Mouse (Mus musculus) MEL (cell line): ENCODE measurements around the gene Tigd2. TPM values are rescaled to one million over a fixed set of nuclear protein-coding genes. Genes with fewer than 3 reads are reported as not detected.

Experiments used
- DNase-seq: peaks from one replicate; pipeline ENCODE4 v3.0.0; 2011; ENCODE audit warnings: low read depth, low spot score
- H3K27ac ChIP-seq: 2 replicates; pipeline ENCODE4 v1.5.1; 2012; ENCODE audit warnings: low read depth, mild to moderate bottlenecking, control low read depth, low read length, moderate library complexity; ENCODE audit not compliant: control insufficient read depth
- H3K27me3 ChIP-seq, 2 experiments: fragments of 150-350 bp in 1 of 2; sonication (generic) in 1 of 2; 2 replicates each; pipeline ENCODE4 v1.6.1; 2012; ENCODE audit warnings: low read length in 2 of 2, mild to moderate bottlenecking in 2 of 2, improper control_type of control experiment in 1 of 2, moderate library complexity in 1 of 2; ENCODE audit not compliant: insufficient read depth in 2 of 2, control insufficient read depth in 1 of 2
- H3K36me3 ChIP-seq, 2 experiments: 2 replicates each; pipeline ENCODE4 v1.6.1; 2012 to 2014; ENCODE audit warnings: low read length in 2 of 2, improper control_type of control experiment in 1 of 2, inconsistent platforms in 1 of 2, mild to moderate bottlenecking in 1 of 2; ENCODE audit not compliant: insufficient read depth in 2 of 2, control insufficient read depth in 1 of 2
- H3K4me1 ChIP-seq, 2 experiments: fragments of 150-350 bp in 1 of 2; sonication (generic) in 1 of 2; 2 replicates each; pipeline ENCODE4 v1.6.1; 2012; ENCODE audit warnings: low read length in 2 of 2, improper control_type of control experiment in 1 of 2, mild to moderate bottlenecking in 1 of 2; ENCODE audit not compliant: insufficient read depth in 2 of 2, control insufficient read depth in 1 of 2
- H3K4me3 ChIP-seq, 2 experiments: fragments of 150-350 bp in 1 of 2; sonication (generic) in 1 of 2; 2 replicates each; pipeline ENCODE4 v1.5.1; 2012; ENCODE audit warnings: low read depth in 2 of 2, low read length in 2 of 2, mild to moderate bottlenecking in 2 of 2, moderate library complexity in 2 of 2, control low read depth in 1 of 2, improper control_type of control experiment in 1 of 2; ENCODE audit not compliant: control insufficient read depth in 1 of 2, insufficient read depth in 1 of 2
- H3K79me2 ChIP-seq: 2 replicates; pipeline ENCODE4 v1.6.1; 2012; ENCODE audit warnings: mild to moderate bottlenecking, low read length, moderate library complexity; ENCODE audit not compliant: control insufficient read depth, poor library complexity, insufficient read depth
- H3K9ac ChIP-seq: 2 replicates; pipeline ENCODE4 v1.6.1; 2012; ENCODE audit warnings: low read depth, mild to moderate bottlenecking, control low read depth, low read length, moderate library complexity; ENCODE audit not compliant: control insufficient read depth, poor library complexity, severe bottlenecking
- H3K9me3 ChIP-seq: fragments of 150-350 bp; sonication (generic); replicated peaks from 2 replicates; pipeline ENCODE4 v1.6.1; 2012; ENCODE audit warnings: mild to moderate bottlenecking, low read length, improper control_type of control experiment, moderate library complexity; ENCODE audit not compliant: insufficient read depth
- CHD2 ChIP-seq: IDR thresholded peaks from 2 replicates; pipeline ENCODE4 v1.6.1; 2011; ENCODE audit warnings: low read length, improper control_type of control experiment
- CTCF ChIP-seq, 3 experiments: IDR thresholded peaks in 2 of 3; conservative IDR thresholded peaks in 1 of 3; 2 replicates each; pipeline ENCODE4 v1.5.1; 2011 to 2012; ENCODE audit warnings: low read length in 3 of 3, low read depth in 2 of 3, mild to moderate bottlenecking in 2 of 3, improper control_type of control experiment in 1 of 3, inconsistent platforms in 1 of 3, mixed read lengths in 1 of 3, moderate library complexity in 1 of 3; ENCODE audit not compliant: control insufficient read depth in 1 of 3, insufficient read depth in 1 of 3, poor library complexity in 1 of 3, severe bottlenecking in 1 of 3
- ELF1 ChIP-seq: IDR thresholded peaks from 2 replicates; pipeline ENCODE4 v1.6.1; 2014; ENCODE audit warnings: low read depth, mild to moderate bottlenecking, inconsistent platforms, low read length, improper control_type of control experiment, moderate library complexity
- ETS1 ChIP-seq: IDR thresholded peaks from 2 replicates; pipeline ENCODE4 v1.6.1; 2012; ENCODE audit warnings: low read depth, mild to moderate bottlenecking, inconsistent platforms, low read length, improper control_type of control experiment, moderate library complexity
- HCFC1 ChIP-seq: IDR thresholded peaks from 2 replicates; pipeline ENCODE4 v1.6.1; 2012; ENCODE audit warnings: low read depth, mild to moderate bottlenecking, inconsistent platforms, low read length, improper control_type of control experiment, moderate library complexity
- KAT2A ChIP-seq: conservative IDR thresholded peaks from 2 replicates; pipeline ENCODE4 v1.6.1; 2012; ENCODE audit warnings: low read depth, low read length, improper control_type of control experiment, inconsistent platforms
- MAFK ChIP-seq: IDR thresholded peaks from 2 replicates; pipeline ENCODE4 v1.6.1; 2011; ENCODE audit warnings: low read depth, mild to moderate bottlenecking, low read length, improper control_type of control experiment, borderline replicate concordance
- MAZ ChIP-seq: IDR thresholded peaks from 2 replicates; pipeline ENCODE4 v1.6.1; 2012; ENCODE audit warnings: low read depth, mild to moderate bottlenecking, inconsistent platforms, low read length, improper control_type of control experiment
- MEF2A ChIP-seq: IDR thresholded peaks from 2 replicates; pipeline ENCODE4 v1.6.1; 2014; ENCODE audit warnings: low read depth, mild to moderate bottlenecking, inconsistent platforms, low read length, improper control_type of control experiment; ENCODE audit not compliant: poor library complexity, insufficient replicate concordance, severe bottlenecking; ENCODE audit errors: extremely low read depth
- NELFE ChIP-seq: IDR thresholded peaks from 2 replicates; pipeline ENCODE4 v1.6.1; 2011; ENCODE audit warnings: low read depth, low read length, improper control_type of control experiment
- NRF1 ChIP-seq: IDR thresholded peaks from 2 replicates; pipeline ENCODE4 v1.6.1; 2014; ENCODE audit warnings: low read depth, mild to moderate bottlenecking, inconsistent platforms, low read length, improper control_type of control experiment, moderate library complexity; ENCODE audit not compliant: poor library complexity, insufficient read depth, severe bottlenecking
- POLR2A ChIP-seq, 2 experiments: IDR thresholded peaks; 2 replicates each; pipeline ENCODE4 v1.6.1; 2011 to 2012; ENCODE audit warnings: low read length in 2 of 2, mild to moderate bottlenecking in 2 of 2, control low read depth in 1 of 2, improper control_type of control experiment in 1 of 2, low read depth in 1 of 2, moderate library complexity in 1 of 2; ENCODE audit not compliant: control insufficient read depth in 1 of 2, insufficient read depth in 1 of 2, poor library complexity in 1 of 2
- POLR2AphosphoS2 ChIP-seq: IDR thresholded peaks from 2 replicates; pipeline ENCODE4 v1.6.1; 2011; ENCODE audit warnings: low read length, improper control_type of control experiment
- POLR2AphosphoS5 ChIP-seq: IDR thresholded peaks from 2 replicates; pipeline ENCODE4 v1.6.1; 2012; ENCODE audit warnings: low read depth, borderline replicate concordance, mild to moderate bottlenecking, inconsistent platforms, low read length, moderate library complexity, mixed read lengths
- RAD21 ChIP-seq: IDR thresholded peaks from 2 replicates; pipeline ENCODE4 v1.6.1; 2011; ENCODE audit warnings: mild to moderate bottlenecking, low read depth, low read length, improper control_type of control experiment
- RCOR1 ChIP-seq: IDR thresholded peaks from 2 replicates; pipeline ENCODE4 v1.6.1; 2012; ENCODE audit warnings: low read depth, mild to moderate bottlenecking, inconsistent platforms, low read length, improper control_type of control experiment
- SMC3 ChIP-seq: IDR thresholded peaks from 2 replicates; pipeline ENCODE4 v1.6.1; 2011; ENCODE audit warnings: low read depth, low read length, improper control_type of control experiment
- TCF12 ChIP-seq: IDR thresholded peaks from 2 replicates; pipeline ENCODE4 v1.6.1; 2014; ENCODE audit warnings: low read depth, mild to moderate bottlenecking, inconsistent platforms, low read length, improper control_type of control experiment, moderate library complexity
- USF1 ChIP-seq: IDR thresholded peaks from 2 replicates; pipeline ENCODE4 v1.6.1; 2014; ENCODE audit warnings: low read depth, mild to moderate bottlenecking, inconsistent platforms, low read length, improper control_type of control experiment, moderate library complexity
- ZC3H11A ChIP-seq: IDR thresholded peaks from 2 replicates; pipeline ENCODE4 v1.6.1; 2012; ENCODE audit warnings: low read depth, mild to moderate bottlenecking, inconsistent platforms, low read length, improper control_type of control experiment
- ZMIZ1 ChIP-seq: IDR thresholded peaks from 2 replicates; pipeline ENCODE4 v1.6.1; 2012; ENCODE audit warnings: low read depth, mild to moderate bottlenecking, inconsistent platforms, low read length, improper control_type of control experiment, moderate library complexity
- ZNF384 ChIP-seq: IDR thresholded peaks from 2 replicates; pipeline ENCODE4 v1.6.1; 2012; ENCODE audit warnings: low read depth, mild to moderate bottlenecking, inconsistent platforms, low read length, improper control_type of control experiment
- polyA plus RNA-seq, 2 experiments: library from polyadenylated mRNA; stranded (reverse) in 1 of 2; unstranded in 1 of 2; fragments of >175 nt in 1 of 2; fragments of >200 nt in 1 of 2; gene quantifications; 2 replicates each; pipeline versions ENCODE4 v1.2.1 to v1.2.4; 2012; ENCODE audit warnings: low replicate concordance in 2 of 2, low read depth in 1 of 2; ENCODE audit not compliant: insufficient read length in 2 of 2, insufficient read depth in 1 of 2, missing spikeins in 1 of 2
- total RNA-seq: library from RNA; depleted of rRNA; stranded (reverse); fragments of 300-350 nt; gene quantifications from 2 replicates; pipeline ENCODE4 v1.2.3, GENCODE M21; 2012; rRNA removed

The Tigd2 gene
- total RNA-seq: 7.2 and 7.6 TPM in 2 replicates
- 10 to 100 TPM in 1 of 2 experiments, 1 to 10 TPM in 1; 7.5 to 64.5 TPM for polyA plus RNA-seq

GRCm38 (mm10) chr6:59208685-59209298 is at the start of gene Tigd2:
Gene Tigd2, plus strand, starts transcription at chr6:59208870.
- TF ChIP-seq NELFE: peak; percentile 67
- peak; percentile 55 for TF ChIP-seq SMC3
- no peak for TF ChIP-seq MAFK
- no peak; the same call in 1 of the 2 replicates for TF ChIP-seq ZC3H11A
- no peak for TF ChIP-seq RCOR1
- peak; percentile 36 to 86 (median 69); a peak in 5 of 6 replicates for TF ChIP-seq CTCF (IDR thresholded peaks at IDR 0.05 in 2 of 3, conservative IDR thresholded peaks at IDR 0.05 in 1 of 3; ENCODE audit: control insufficient read depth in 1 of 3, insufficient read depth in 1 of 3, low read depth in 2 of 3, low read length in 3 of 3, poor library complexity in 1 of 3, severe bottlenecking in 1 of 3)
- peak; percentile 36 for TF ChIP-seq RAD21
- 0 out of 2 replicates have a peak, but pooled peaks have one; percentile 40 for TF ChIP-seq ZMIZ1
- TF ChIP-seq POLR2A (IDR thresholded peaks at IDR 0.05; ENCODE audit: control insufficient read depth in 1 of 2, insufficient read depth in 1 of 2, low read depth in 1 of 2, low read length in 2 of 2, poor library complexity in 1 of 2): peak; percentile 72 to 80; a peak in 2 of 4 replicates
- 0 out of 2 replicates have a peak, but pooled peaks have one; percentile 18 for TF ChIP-seq TCF12
- peak; percentile 66 for TF ChIP-seq NRF1
- TF ChIP-seq HCFC1: peak; percentile 34
- peak; percentile 92 for DNase-seq
- no peaks in the 10 kb centered on the region; a peak in 1 of 4 replicates for H3K36me3 ChIP-seq
- no peaks in the 10 kb centered on the region; a peak in 1 of 4 replicates for H3K4me1 ChIP-seq
- H3K79me2 ChIP-seq: peaks cover 3% of the 10 kb centered on the region; the same call in 1 of the 2 replicates
- no peaks in the 10 kb centered on the region for H3K9me3 ChIP-seq
- H3K27ac ChIP-seq: peak within 1 kb of the TSS; percentile 47
- no peaks in the 10 kb centered on the region for H3K27me3 ChIP-seq
- peak within 1 kb of the TSS; percentile 94 to 97 for H3K4me3 ChIP-seq
- H3K9ac ChIP-seq: peak within 1 kb of the TSS; percentile 92

DNA sequence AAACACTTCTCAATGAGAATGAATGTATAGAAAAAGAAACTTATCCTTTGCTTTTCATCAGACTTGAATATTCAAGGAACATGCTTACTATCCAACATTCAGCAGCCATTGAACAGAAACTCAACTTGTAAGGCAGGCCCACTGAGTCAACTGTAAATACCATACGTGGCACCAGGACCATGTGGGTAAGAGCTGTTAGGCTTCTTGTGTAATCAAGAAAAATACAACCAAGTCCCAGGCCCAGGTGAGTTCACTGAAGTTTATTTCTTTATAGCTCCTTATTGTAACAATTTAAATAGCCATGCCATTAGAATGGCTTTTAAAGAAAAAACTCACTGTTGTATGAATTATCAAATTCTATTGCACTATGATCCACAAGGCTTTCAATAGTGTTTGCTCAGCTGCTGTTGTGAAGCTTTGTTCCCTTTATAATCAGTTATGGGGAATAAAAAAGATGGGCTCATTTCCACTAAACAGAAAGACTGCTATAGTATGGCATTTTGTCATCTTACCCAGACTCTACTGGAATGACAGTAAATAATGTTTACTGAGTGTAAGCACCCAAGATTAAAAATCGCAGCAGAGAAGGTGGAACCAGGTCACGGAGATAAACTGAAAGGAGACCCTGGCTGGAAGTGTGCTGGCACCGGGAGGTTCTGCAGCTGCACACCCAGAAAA is 46.7 kb upstream of the Tigd2 start:
- H3K36me3 ChIP-seq: no peaks in the 10 kb centered on the region
- no peak overlapping the region for H3K4me3 ChIP-seq
- H3K79me2 ChIP-seq: no peaks in the 10 kb centered on the region
- no peaks in the 10 kb centered on the region for H3K4me1 ChIP-seq
- TF ChIP-seq USF1 (no peak), MAFK (no peak), ELF1 (no peak), KAT2A (no peak), POLR2AphosphoS5 (no peak), SMC3 (no peak), POLR2AphosphoS2 (no peak), NRF1 (no peak), RCOR1 (no peak), MEF2A (no peak), MAZ (no peak), ZNF384 (no peak), ETS1 (no peak), ZMIZ1 (no peak), CHD2 (no peak)
- DNase-seq: no peak
- H3K27ac ChIP-seq: no peak overlapping the region
- no peaks in the 10 kb centered on the region for H3K27me3 ChIP-seq
- no peak overlapping the region for H3K9ac ChIP-seq
- H3K9me3 ChIP-seq: no peaks in the 10 kb centered on the region
